Mouse (Mus musculus) brain, embryonic 14.5 days (tissue): ENCODE measurements around the gene Rnf152.

Experiments
- CTCF ChIP-seq: fragments of 200-500 bp; IDR thresholded peaks from 2 replicates; pipeline ENCODE4 v1.5.1; 2012; ENCODE audit warnings: inconsistent platforms, mild to moderate bottlenecking, moderate library complexity, borderline replicate concordance; ENCODE audit not compliant: insufficient read depth, insufficient read length; ENCODE audit errors: extremely low read depth
- POLR2A ChIP-seq: fragments of 200-500 bp; IDR thresholded peaks from 2 replicates; pipeline ENCODE4 v1.6.1; 2012; ENCODE audit warnings: mild to moderate bottlenecking, inconsistent platforms, borderline replicate concordance; ENCODE audit not compliant: poor library complexity, insufficient read depth, insufficient read length, severe bottlenecking; ENCODE audit errors: extremely low read depth

- TF ChIP-seq POLR2A (no peak), CTCF (no peak)
These were observed 42.3 kb downstream of the Rnf152 start for GRCm38 (mm10) chr1:105314010-105314800.
